Comparison of ENCODE assay signal across 9 mouse cellular contexts in genomic region chr17:12062861-12063260, GRCm38 (mm10).
"Had no signal": no experiment of that assay in that cellular context is flagged by ENCODE, and none has a peak within 500 bp of the region (broad histone marks: within the 10 kb centered on the region; RNA-seq: fewer than 3 reads in every experiment).

No protein-coding gene starts in this region.

- DNase-seq: kidney, postnatal 25 days; right cerebral cortex, adult 18-20 months; spleen, adult 18-20 months; thymus, adult 18-20 months; thymus, postnatal 14 days had no signal

- H3K4me3 ChIP-seq: left cerebral cortex, adult 2 months; limb, embryonic 10.5 days; liver, embryonic 15.5 days; midbrain, embryonic 10.5 days had no signal

- H3K36me3 ChIP-seq: limb, embryonic 10.5 days; liver, embryonic 15.5 days; midbrain, embryonic 10.5 days had no signal

- H3K4me1 ChIP-seq: limb, embryonic 10.5 days; liver, embryonic 15.5 days; midbrain, embryonic 10.5 days had no signal

- H3K27ac ChIP-seq: left cerebral cortex, adult 2 months; limb, embryonic 10.5 days; liver, embryonic 15.5 days; midbrain, embryonic 10.5 days had no signal

- H3K9me3 ChIP-seq: limb, embryonic 10.5 days; liver, embryonic 15.5 days had no signal
